Mouse (Mus musculus): Measurements from ENCODE around the gene Nbas. TPM values are rescaled to one million over a fixed set of nuclear protein-coding genes. Genes with fewer than 3 reads are reported as not detected.

Nbas gene
- polyA plus RNA-seq, 1 experiment from 2014 or later: 17.5 TPM

- no peak overlapping the region for H3K4me2 ChIP-seq
- no peaks in the 10 kb centered on the region for H3K4me1 ChIP-seq
- WGBS: 90% methylated on average over 4 of the region's 4 CpGs
- ATAC-seq (replicated peaks): no peak
- H3K36me3 ChIP-seq (replicated peaks): no peaks in the 10 kb centered on the region
- no peak overlapping the region for H3K9ac ChIP-seq
- no peaks in the 10 kb centered on the region for H3K9me3 ChIP-seq
- H3K4me3 ChIP-seq: no peak overlapping the region
- no peak overlapping the region for H3K27ac ChIP-seq
- H3K27me3 ChIP-seq (replicated peaks): no peaks in the 10 kb centered on the region
Observed at GRCm38 (mm10) chr12:13575158-13575557, 306.2 kb downstream of the Nbas start.

GRCm38 (mm10) chr12:13575605-13576600 lies 307.0 kb downstream of the Nbas start:
- Histone ChIP-seq H3K27me3 (replicated peaks) (no peaks in the 10 kb centered on the region), H3K27ac (no peak overlapping the region), H3K36me3 (replicated peaks) (no peaks in the 10 kb centered on the region), H3K4me1 (no peaks in the 10 kb centered on the region), H3K9ac (no peak overlapping the region), H3K9me3 (no peaks in the 10 kb centered on the region), H3K4me2 (no peak overlapping the region), H3K4me3 (no peak overlapping the region)
- ATAC-seq (replicated peaks): no peak
- WGBS: 89% methylated on average over 5 of the region's 5 CpGs

DNA sequence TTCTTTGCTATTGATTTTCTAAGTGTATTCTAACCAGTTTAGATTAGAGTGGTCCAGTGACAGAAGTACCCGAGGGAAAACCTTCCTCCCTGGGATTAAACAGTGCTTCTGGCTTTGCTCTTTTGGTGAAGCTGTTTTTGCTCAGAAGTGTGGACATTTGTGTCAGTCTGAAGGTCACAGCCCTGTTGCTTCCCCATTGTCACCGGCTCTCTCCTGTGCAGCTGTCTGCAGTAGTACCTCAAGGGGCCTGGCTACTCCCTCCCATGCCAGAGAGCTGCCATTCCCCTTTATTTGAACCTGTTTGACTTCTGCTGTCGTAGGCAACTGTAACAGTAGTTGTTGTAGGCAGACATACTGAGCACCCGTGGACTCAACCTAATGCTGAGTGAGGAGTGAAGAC lies 307.8 kb downstream of the Nbas start:
- Histone ChIP-seq H3K4me1 (no peaks in the 10 kb centered on the region), H3K36me3 (replicated peaks) (no peaks in the 10 kb centered on the region), H3K9ac (no peak overlapping the region), H3K9me3 (no peaks in the 10 kb centered on the region), H3K27ac (no peak overlapping the region), H3K4me2 (no peak overlapping the region), H3K27me3 (replicated peaks) (no peaks in the 10 kb centered on the region), H3K4me3 (no peak overlapping the region)
- 68% methylated on average over 4 of the region's 4 CpGs for WGBS
- no peak for ATAC-seq (replicated peaks)

DNA sequence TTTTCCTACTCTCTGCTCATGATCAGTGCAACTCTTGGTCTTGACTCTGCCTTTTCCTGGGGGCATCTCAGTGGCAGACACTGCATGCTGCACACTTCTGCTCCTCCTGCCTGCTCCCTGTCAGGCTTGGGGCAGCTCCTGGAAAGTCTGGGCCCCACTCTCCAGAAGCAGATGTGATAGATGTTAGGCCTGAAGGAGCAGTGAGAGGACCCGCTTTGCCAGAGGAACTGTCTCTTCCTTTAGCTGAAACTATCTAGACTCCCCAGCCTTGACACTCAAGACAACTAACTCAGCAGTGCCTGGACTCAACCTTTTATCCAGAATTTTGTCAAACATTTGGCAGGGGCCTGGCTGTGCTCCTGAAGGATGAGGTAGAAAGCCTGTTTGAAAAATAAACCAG lies 311.9 kb downstream of the Nbas start:
- 0 out of 2 replicates have a peak, but pooled peaks cover 2% of the 10 kb centered on the region for H3K36me3 ChIP-seq (replicated peaks)
- no peak for ATAC-seq (replicated peaks)
- H3K4me2 ChIP-seq: no peak overlapping the region
- WGBS: 97% methylated on average over 1 of the region's 1 CpGs
- no peaks in the 10 kb centered on the region for H3K9me3 ChIP-seq
- H3K4me3 ChIP-seq: no peak overlapping the region
- H3K27ac ChIP-seq: no peak overlapping the region
- no peak overlapping the region for H3K9ac ChIP-seq
- no peaks in the 10 kb centered on the region for H3K4me1 ChIP-seq
- H3K27me3 ChIP-seq (replicated peaks): no peaks in the 10 kb centered on the region

DNA sequence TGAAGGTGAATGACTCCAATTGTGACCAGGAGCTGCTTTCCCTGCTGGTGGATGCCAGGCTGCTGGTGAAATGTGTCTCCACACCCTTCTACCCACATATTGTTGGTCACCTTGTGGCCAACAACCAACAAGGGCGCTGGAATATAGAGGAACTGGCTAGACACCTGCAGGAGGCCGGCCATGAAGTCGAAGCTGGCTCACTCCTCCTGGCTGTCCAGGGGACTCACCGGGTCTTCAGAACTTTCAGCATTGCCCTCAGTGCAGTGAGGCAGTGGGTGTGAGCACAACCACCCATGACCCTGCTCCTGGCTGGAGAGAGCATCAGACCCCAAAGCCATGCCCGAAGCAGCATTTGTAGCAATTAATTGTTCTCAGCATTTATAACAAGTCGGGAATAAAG lies 314.5 kb downstream of the Nbas start:
- WGBS: 93% methylated on average over 6 of the region's 6 CpGs
- Histone ChIP-seq H3K36me3 (replicated peaks) (0 out of 2 replicates have a peak, but pooled peaks cover 2% of the 10 kb centered on the region), H3K27ac (no peak overlapping the region), H3K4me2 (no peak overlapping the region), H3K27me3 (replicated peaks) (no peaks in the 10 kb centered on the region), H3K4me3 (no peak overlapping the region), H3K4me1 (no peaks in the 10 kb centered on the region), H3K9ac (no peak overlapping the region), H3K9me3 (no peaks in the 10 kb centered on the region)
- ATAC-seq (replicated peaks): no peak

- Histone ChIP-seq H3K4me3 (no peak overlapping the region), H3K36me3 (replicated peaks) (0 out of 2 replicates have a peak, but pooled peaks cover 2% of the 10 kb centered on the region), H3K9ac (no peak overlapping the region), H3K9me3 (no peaks in the 10 kb centered on the region), H3K27me3 (replicated peaks) (no peaks in the 10 kb centered on the region), H3K27ac (no peak overlapping the region), H3K4me1 (no peaks in the 10 kb centered on the region), H3K4me2 (no peak overlapping the region)
- 82% methylated on average over 6 of the region's 6 CpGs for WGBS
- ATAC-seq (replicated peaks): peak; percentile 45; the same call in 1 of the 2 replicates
Observed at GRCm38 (mm10) chr12:13585527-13586156, 316.7 kb downstream of the Nbas start.

GRCm38 (mm10) chr12:13587675-13588074 lies 318.7 kb downstream of the Nbas start:
- no peaks in the 10 kb centered on the region for H3K27me3 ChIP-seq (replicated peaks)
- no peak for ATAC-seq (replicated peaks)
- no peak overlapping the region for H3K4me3 ChIP-seq
- H3K9me3 ChIP-seq: no peaks in the 10 kb centered on the region
- H3K9ac ChIP-seq: no peak overlapping the region
- no peaks in the 10 kb centered on the region for H3K4me1 ChIP-seq
- no peak overlapping the region for H3K4me2 ChIP-seq
- no peak overlapping the region for H3K27ac ChIP-seq
- 87% methylated on average over 4 of the region's 4 CpGs for whole genome bisulfite sequencing
- 0 out of 2 replicates have a peak, but pooled peaks cover 2% of the 10 kb centered on the region for H3K36me3 ChIP-seq (replicated peaks)

DNA sequence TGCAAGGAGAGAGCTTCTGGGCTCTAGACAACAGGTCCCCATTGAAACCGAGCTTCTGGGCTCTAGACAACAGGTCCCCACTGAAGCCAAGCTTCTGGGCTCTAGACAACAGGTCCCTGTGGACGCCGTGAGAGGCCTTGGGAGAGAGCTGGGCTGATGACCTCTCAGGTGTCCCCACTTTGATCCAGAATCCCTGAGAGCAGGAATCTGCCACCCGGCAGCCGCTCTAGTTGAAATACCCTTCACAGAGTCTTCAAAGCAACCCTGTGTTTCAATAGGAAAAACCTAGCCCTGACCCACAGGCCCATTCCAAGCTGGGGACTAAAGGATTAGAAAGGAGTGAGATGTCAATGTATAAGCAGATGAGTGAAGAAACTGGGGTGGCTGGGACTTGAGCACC lies 320.1 kb downstream of the Nbas start:
- Histone ChIP-seq H3K27me3 (replicated peaks) (no peaks in the 10 kb centered on the region), H3K36me3 (replicated peaks) (0 out of 2 replicates have a peak, but pooled peaks cover 2% of the 10 kb centered on the region), H3K4me3 (no peak overlapping the region), H3K4me1 (no peaks in the 10 kb centered on the region), H3K27ac (no peak overlapping the region), H3K9ac (no peak overlapping the region), H3K4me2 (no peak overlapping the region), H3K9me3 (no peaks in the 10 kb centered on the region)
- no peak for ATAC-seq (replicated peaks)
- 95% methylated on average over 5 of the region's 5 CpGs for WGBS

DNA sequence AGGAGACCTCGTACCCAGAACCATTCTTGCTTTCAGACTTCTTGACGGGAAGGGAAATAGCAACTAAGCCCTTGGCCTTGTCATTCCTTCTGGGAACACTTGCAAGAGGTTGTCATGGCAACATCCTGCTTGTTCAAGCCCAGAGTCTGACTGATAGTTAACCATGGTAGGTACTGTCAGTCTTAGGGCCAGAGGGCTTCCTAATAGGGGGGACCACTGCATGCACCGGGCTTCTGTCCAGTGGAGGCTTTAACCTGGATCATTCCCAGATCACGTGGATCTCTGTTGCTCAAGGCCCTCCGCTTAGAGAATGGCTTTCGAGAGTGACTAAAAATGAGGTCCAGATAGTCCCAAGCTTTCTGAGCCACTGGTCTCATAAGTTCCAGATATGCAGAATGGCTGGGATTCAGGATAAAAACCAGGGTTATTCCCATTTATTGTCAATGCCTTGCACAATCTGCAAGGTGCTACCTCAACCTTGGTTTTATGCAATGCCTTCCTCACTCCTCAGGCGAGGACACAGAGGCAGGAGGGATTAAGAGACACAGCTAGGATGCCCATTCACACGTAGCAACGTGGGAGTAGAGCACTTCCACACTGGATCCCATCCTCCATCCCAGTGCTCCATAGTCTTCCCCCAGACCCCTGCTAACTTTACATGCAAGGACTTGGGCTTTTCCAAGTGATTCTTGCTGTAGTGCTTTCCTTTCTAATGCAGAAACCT lies 326.0 kb downstream of the Nbas start:
- 52% methylated on average over 9 of the region's 9 CpGs for WGBS
- H3K4me1 ChIP-seq: peaks cover 8% of the 10 kb centered on the region; the same call in 1 of the 2 replicates
- H3K4me2 ChIP-seq: no peak overlapping the region
- no peak overlapping the region for H3K27ac ChIP-seq
- no peak overlapping the region for H3K9ac ChIP-seq
- no peak overlapping the region for H3K4me3 ChIP-seq
- no peaks in the 10 kb centered on the region for H3K27me3 ChIP-seq (replicated peaks)
- H3K9me3 ChIP-seq: no peaks in the 10 kb centered on the region
- H3K36me3 ChIP-seq (replicated peaks): no peaks in the 10 kb centered on the region
- peak; percentile 89 for ATAC-seq (replicated peaks)

DNA sequence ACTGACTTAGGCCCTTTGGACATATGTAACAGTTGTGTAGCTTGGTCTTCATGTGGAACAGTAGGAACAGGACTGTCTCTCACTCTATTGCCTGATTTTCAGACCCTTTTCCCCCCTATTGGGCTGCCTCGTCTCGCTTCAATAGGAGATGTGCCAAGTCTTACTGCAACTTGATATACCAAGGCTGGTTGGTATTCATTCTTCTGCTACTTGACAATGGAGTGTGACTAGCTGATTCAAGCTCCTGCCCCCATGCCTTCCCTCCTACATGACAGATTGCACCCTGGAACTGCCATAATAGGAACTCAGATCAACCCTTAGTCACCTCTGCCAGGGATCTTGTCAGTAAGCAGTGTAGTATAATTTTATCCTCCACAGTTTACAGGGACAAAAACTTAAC lies 328.1 kb downstream of the Nbas start:
- H3K9ac ChIP-seq: no peak overlapping the region
- no peaks in the 10 kb centered on the region for H3K36me3 ChIP-seq (replicated peaks)
- H3K4me1 ChIP-seq: peaks cover 8% of the 10 kb centered on the region; the same call in 1 of the 2 replicates
- H3K9me3 ChIP-seq: no peaks in the 10 kb centered on the region
- no peak for ATAC-seq (replicated peaks)
- no peaks in the 10 kb centered on the region for H3K27me3 ChIP-seq (replicated peaks)
- no peak overlapping the region for H3K4me3 ChIP-seq
- no peak overlapping the region for H3K27ac ChIP-seq
- no peak overlapping the region for H3K4me2 ChIP-seq
- 65% methylated on average over 2 of the region's 2 CpGs for WGBS

GRCm38 (mm10) chr12:13598545-13598944 lies 329.6 kb downstream of the Nbas start:
- Histone ChIP-seq H3K9ac (no peak overlapping the region), H3K9me3 (no peaks in the 10 kb centered on the region), H3K27me3 (replicated peaks) (no peaks in the 10 kb centered on the region), H3K4me1 (peaks cover 8% of the 10 kb centered on the region; the same call in 1 of the 2 replicates), H3K27ac (no peak overlapping the region), H3K36me3 (replicated peaks) (no peaks in the 10 kb centered on the region), H3K4me2 (no peak overlapping the region), H3K4me3 (no peak overlapping the region)
- WGBS: 71% methylated on average over 4 of the region's 4 CpGs
- no peak for ATAC-seq (replicated peaks)

GRCm38 (mm10) chr12:13602414-13602813 lies 333.5 kb downstream of the Nbas start:
- H3K36me3 ChIP-seq (replicated peaks): no peaks in the 10 kb centered on the region
- H3K27me3 ChIP-seq (replicated peaks): no peaks in the 10 kb centered on the region
- H3K9me3 ChIP-seq: no peaks in the 10 kb centered on the region
- no peak overlapping the region for H3K27ac ChIP-seq
- no peak overlapping the region for H3K4me2 ChIP-seq
- H3K4me1 ChIP-seq: no peaks in the 10 kb centered on the region
- H3K9ac ChIP-seq: no peak overlapping the region
- no peak; the same call in 1 of the 2 replicates for ATAC-seq (replicated peaks)
- no peak overlapping the region for H3K4me3 ChIP-seq

All from midbrain, embryonic 15.5 days (tissue).